Mouse (Mus musculus): ENCODE results near the gene Mcemp1. TPM values are rescaled to one million over a fixed set of nuclear protein-coding genes. Genes with fewer than 3 reads are reported as not detected.

The Mcemp1 gene
- polyA plus RNA-seq, 1 experiment from 2014 or later, result 0.92 TPM

Other genes starting within 250 kb of the Mcemp1 start
- 1.0 to 2.3 TPM (median 1.1 TPM) in 3 replicates for gene Pex11g, start 198.1 kb upstream of the Mcemp1 start, polyA plus RNA-seq (2018)
- not detected in 3 replicates for gene Tex45, start 194.9 kb upstream of the Mcemp1 start, polyA plus RNA-seq (2018)
- gene Zfp358, start 172.6 kb upstream of the Mcemp1 start, polyA plus RNA-seq (2018), result 7.9 to 23.2 TPM (median 13.3 TPM) in 3 replicates
- gene Mcoln1, start 165.3 kb upstream of the Mcemp1 start, polyA plus RNA-seq (2018), result 50.2 to 92.5 TPM (median 73.4 TPM) in 3 replicates
- gene Pnpla6, start 150.4 kb upstream of the Mcemp1 start, polyA plus RNA-seq (2018), result 10.2 to 19.0 TPM (median 11.7 TPM) in 3 replicates
- not detected in 3 replicates for gene C330021F23Rik, start 97.8 kb upstream of the Mcemp1 start, polyA plus RNA-seq (2018)
- gene Camsap3, start 78.5 kb upstream of the Mcemp1 start, polyA plus RNA-seq (2018), result 0.52 to 1.1 TPM in 2 of 3 replicates, not detected in the other
- 26.9 to 29.7 TPM (median 28.8 TPM) in 3 replicates for gene Xab2, start 44.4 kb upstream of the Mcemp1 start, polyA plus RNA-seq (2018)
- gene Pet100, start 44.2 kb upstream of the Mcemp1 start, polyA plus RNA-seq (2018), result 35.9 to 49.5 TPM (median 43.3 TPM) in 3 replicates
- gene Pcp2, start 40.2 kb upstream of the Mcemp1 start, polyA plus RNA-seq (2018), result not detected in 3 replicates
- gene Stxbp2, start 34.8 kb upstream of the Mcemp1 start, polyA plus RNA-seq (2018), result 121 to 243 TPM (median 173 TPM) in 3 replicates
- not detected in 3 replicates for gene Retn, start 10.0 kb upstream of the Mcemp1 start, polyA plus RNA-seq (2018)
- gene Fcor, start 6.6 kb downstream of the Mcemp1 start, polyA plus RNA-seq (2018), result 1.5 to 1.9 TPM in 2 of 3 replicates, not detected in the other
- gene Trappc5, start 10.5 kb downstream of the Mcemp1 start, polyA plus RNA-seq (2018), result 7.0 to 10.2 TPM (median 7.1 TPM) in 3 replicates
- gene Fcer2a, start 28.4 kb downstream of the Mcemp1 start, polyA plus RNA-seq (2018), result not detected in 3 replicates
- not detected in 3 replicates for gene Clec4g, start 54.9 kb downstream of the Mcemp1 start, polyA plus RNA-seq (2018)
- gene Cd209a, start 83.2 kb downstream of the Mcemp1 start, polyA plus RNA-seq (2018), result 0.15 to 0.83 TPM in 2 of 3 replicates, not detected in the other
- gene Cd209e, start 188.6 kb downstream of the Mcemp1 start, polyA plus RNA-seq (2018), result not detected in 3 replicates
- not detected in 3 replicates for gene Cd209d, start 212.8 kb downstream of the Mcemp1 start, polyA plus RNA-seq (2018)

Measured in macrophage (primary cell).